Mouse (Mus musculus) heart, embryonic 16.5 days (tissue): ENCODE data around the gene Gm14325. TPM values are rescaled to one million over a fixed set of nuclear protein-coding genes. Genes with fewer than 3 reads are reported as not detected.
"Not testable (repeated sequence)": the region's sequence is repeated elsewhere in the genome, so short reads cannot be mapped to it uniquely, and the experiment has no call there.

Experiments used
- ATAC-seq: fragments of 200-750 bp; cut with Nextera tagmentation; replicated peaks from 2 replicates; pipeline ENCODE4 v1.8.0; 2017; ENCODE audit warnings: moderate number of reproducible peaks; ENCODE audit not compliant: insufficient read depth, low FRiP score; ENCODE audit errors: extremely low read depth
- H3K27ac ChIP-seq: fragments of 300-500 bp; sonication (generic); 2 replicates; pipeline ENCODE4 v1.5.1; 2014; ENCODE audit warnings: mild to moderate bottlenecking, low read length, control low read depth, moderate library complexity
- H3K27me3 ChIP-seq: fragments of 300-500 bp; sonication (generic); 2 replicates; pipeline ENCODE4 v1.6.1; 2014; ENCODE audit warnings: low read length, mixed read lengths; ENCODE audit not compliant: control insufficient read depth, insufficient read depth
- H3K36me3 ChIP-seq: fragments of 300-500 bp; sonication (generic); 2 replicates; pipeline ENCODE4 v1.6.1; 2014; ENCODE audit not compliant: control insufficient read depth, insufficient read depth
- H3K4me1 ChIP-seq: fragments of 300-500 bp; sonication (generic); 2 replicates; pipeline ENCODE4 v1.6.1; 2014; ENCODE audit warnings: low read length, mixed read lengths; ENCODE audit not compliant: control insufficient read depth, insufficient read depth
- H3K4me2 ChIP-seq: fragments of 300-500 bp; sonication (generic); 2 replicates; pipeline ENCODE4 v1.6.1; 2014; ENCODE audit warnings: low read depth, mild to moderate bottlenecking, control low read depth, low read length
- H3K4me3 ChIP-seq: fragments of 300-500 bp; sonication (generic); 2 replicates; pipeline ENCODE4 v1.5.1; 2014; ENCODE audit warnings: mild to moderate bottlenecking, control low read depth, low read length
- H3K9ac ChIP-seq: fragments of 300-500 bp; sonication (generic); 2 replicates; pipeline ENCODE4 v1.6.1; 2014; ENCODE audit warnings: low read length, control low read depth
- H3K9me3 ChIP-seq: fragments of 300-500 bp; sonication (generic); replicated peaks from 2 replicates; pipeline ENCODE4 v1.6.1; 2016; ENCODE audit warnings: low read length; ENCODE audit not compliant: control insufficient read depth
- WGBS: fragments of 180-500 bp; shearing (Covaris S2); extraction: QIAGEN DNeasy Blood & Tissue Kit; methylation state at CpG from one replicate; pipeline ENCODE4 v1.1.7; 2014; 5-methylcytosine and 5-hydroxymethylcytosine counted together
- polyA plus RNA-seq: library from polyadenylated mRNA; unstranded; fragments of >200 nt; fragmentation: Nextera tagmentation; extraction: Ambion mirVana; gene quantifications from 2 replicates; pipeline ENCODE4 v1.2.1, GENCODE M21; 2015

Gene Gm14325
- polyA plus RNA-seq = 29.0 and 36.5 TPM in 2 replicates

DNA sequence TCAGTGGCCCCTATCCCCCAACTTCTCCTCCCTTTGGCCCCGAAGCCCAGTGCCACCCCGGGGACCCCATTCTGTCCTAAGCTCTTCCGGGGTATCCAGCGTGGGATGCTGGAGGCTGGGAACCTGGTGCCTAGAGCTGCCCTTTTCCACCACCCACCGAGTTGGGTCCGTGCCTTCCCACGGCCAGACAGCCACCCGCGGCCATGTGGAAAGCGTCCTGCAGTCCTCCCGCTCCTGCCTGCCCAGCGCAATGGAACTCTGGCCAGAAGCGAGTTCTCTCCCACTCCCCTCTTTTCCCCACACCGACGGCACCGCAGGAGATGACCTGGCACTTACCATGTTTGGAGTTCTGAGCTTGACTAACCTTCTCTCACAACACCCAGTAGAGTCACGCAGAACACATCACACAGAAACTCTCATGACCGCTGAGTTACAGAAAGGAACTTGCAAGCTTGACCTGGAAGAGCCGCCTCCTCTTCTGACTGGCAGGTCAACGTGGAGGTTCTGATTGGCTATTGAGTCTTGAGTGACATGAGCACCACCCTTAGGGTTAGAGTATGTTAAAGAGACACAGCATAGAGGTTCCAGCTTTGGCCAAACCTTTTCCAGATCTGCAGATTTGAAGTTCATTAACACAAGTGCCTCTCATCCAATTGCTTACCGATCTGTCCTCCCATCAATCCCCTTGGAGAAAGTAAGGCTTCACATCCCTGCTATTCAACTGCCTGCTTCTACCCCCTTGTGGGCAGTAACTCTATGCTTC is at the start of gene Gm14325:
Gm14325 (minus strand) TSS at position 436 of the 763 bp plus-strand sequence.
- H3K27ac ChIP-seq, ATAC-seq, H3K36me3 ChIP-seq, H3K9me3 ChIP-seq, H3K4me1 ChIP-seq, H3K27me3 ChIP-seq: not testable (repeated sequence)
- peak within 1 kb of the TSS; percentile 51 for H3K4me3 ChIP-seq
- WGBS = 2% methylated on average over 18 of the region's 21 CpGs
- H3K4me2 ChIP-seq = peak within 1 kb of the TSS; percentile 50
- peak within 1 kb of the TSS; percentile 55; the same call in 1 of the 2 replicates for H3K9ac ChIP-seq

DNA sequence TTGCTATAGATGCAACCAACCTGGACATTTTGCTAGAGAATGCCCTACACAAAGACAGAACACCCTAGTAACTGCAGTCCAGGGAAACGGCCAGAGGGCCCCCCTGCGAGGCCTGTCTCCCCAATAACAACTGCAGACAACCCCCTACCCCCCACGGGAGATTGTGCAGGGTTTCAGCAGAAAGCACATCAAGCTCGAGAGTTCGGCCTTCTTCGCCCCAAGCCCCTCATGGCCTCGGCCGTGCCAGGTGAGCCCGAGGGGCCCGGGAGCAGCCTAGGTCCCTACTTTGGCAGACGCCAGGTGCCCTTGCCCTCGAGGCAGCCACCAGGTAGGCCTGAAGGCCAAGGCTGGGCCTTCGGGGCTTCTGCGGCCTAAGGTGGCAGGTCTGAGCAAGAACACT is 47.6 kb upstream of the Gm14325 start:
- 86% methylated on average over 13 of the region's 14 CpGs for whole genome bisulfite sequencing
- not testable (repeated sequence) for H3K9me3 ChIP-seq, H3K27ac ChIP-seq, H3K4me3 ChIP-seq, H3K27me3 ChIP-seq, H3K36me3 ChIP-seq, H3K4me2 ChIP-seq, ATAC-seq, H3K4me1 ChIP-seq, H3K9ac ChIP-seq

DNA sequence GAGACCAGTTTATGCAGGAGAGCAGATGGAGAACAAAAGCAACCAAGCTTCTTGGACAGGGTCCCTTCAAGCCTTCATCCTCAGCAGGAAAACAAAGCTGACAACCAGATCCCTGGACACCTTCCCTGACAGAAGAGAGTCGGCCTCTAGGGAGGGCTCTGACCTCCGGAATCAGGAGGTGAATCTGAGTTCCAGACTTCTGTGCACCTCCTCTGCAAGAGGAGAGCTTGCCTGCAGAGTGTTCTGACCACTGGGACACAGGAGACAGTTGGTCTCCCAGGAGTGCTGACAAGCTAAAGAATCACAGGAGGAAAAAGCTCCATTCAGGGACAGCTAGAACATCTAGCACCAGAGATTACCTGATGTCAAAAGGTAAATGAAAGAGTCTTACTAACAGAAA is 22.1 kb upstream of the Gm14325 start:
- H3K4me1 ChIP-seq, H3K9me3 ChIP-seq, H3K27ac ChIP-seq, H3K4me2 ChIP-seq, ATAC-seq, H3K27me3 ChIP-seq, H3K9ac ChIP-seq, H3K36me3 ChIP-seq, H3K4me3 ChIP-seq: not testable (repeated sequence)
- 62% methylated on average over 2 of the region's 2 CpGs for WGBS

DNA sequence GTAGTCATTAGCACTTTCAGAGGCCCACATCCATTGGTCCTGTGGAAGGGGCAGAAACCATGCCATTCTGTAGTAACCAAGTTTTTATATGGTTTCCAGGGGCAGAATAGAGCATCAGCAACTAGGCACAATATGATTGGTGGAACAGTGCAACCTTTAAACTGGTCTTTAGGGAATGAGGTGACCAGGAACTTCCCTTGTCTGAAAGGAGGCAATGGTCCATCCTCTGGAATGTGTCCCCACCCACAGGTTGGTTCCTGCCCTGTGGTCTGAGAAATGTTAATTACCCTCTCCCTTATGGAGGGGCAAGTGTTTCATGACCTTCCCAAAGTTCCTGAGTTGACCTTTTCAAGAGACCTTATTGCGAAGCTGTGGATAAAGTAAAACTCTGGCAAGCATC is 3.5 kb upstream of the Gm14325 start:
- not testable (repeated sequence) for H3K36me3 ChIP-seq, H3K27ac ChIP-seq, H3K4me2 ChIP-seq, ATAC-seq, H3K27me3 ChIP-seq, H3K9ac ChIP-seq, H3K9me3 ChIP-seq, H3K4me3 ChIP-seq, H3K4me1 ChIP-seq
- 81% methylated on average over 1 of the region's 1 CpGs for WGBS

DNA sequence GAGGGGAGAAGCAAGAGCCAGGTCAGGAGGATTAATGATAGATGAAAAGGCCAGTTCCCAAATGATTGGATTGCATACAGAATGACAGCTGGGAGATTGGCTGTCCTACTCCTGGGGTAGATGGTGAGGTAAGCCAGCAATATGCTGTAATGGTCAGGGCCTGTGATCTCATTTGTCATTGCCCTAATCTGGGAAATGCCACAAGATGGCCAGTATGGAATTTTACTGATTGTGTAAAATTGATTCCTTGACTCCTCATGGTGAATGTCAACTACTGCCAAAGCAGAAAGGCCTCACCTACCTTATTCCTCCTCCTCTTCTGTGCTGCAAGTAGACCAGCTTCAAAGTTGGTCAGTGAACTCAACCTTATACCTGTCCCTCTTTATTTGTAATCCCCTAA is 3.4 kb downstream of the Gm14325 start:
- H3K36me3 ChIP-seq, ATAC-seq, H3K4me2 ChIP-seq, H3K27ac ChIP-seq, H3K4me1 ChIP-seq, H3K4me3 ChIP-seq, H3K27me3 ChIP-seq, H3K9me3 ChIP-seq, H3K9ac ChIP-seq: not testable (repeated sequence)

DNA sequence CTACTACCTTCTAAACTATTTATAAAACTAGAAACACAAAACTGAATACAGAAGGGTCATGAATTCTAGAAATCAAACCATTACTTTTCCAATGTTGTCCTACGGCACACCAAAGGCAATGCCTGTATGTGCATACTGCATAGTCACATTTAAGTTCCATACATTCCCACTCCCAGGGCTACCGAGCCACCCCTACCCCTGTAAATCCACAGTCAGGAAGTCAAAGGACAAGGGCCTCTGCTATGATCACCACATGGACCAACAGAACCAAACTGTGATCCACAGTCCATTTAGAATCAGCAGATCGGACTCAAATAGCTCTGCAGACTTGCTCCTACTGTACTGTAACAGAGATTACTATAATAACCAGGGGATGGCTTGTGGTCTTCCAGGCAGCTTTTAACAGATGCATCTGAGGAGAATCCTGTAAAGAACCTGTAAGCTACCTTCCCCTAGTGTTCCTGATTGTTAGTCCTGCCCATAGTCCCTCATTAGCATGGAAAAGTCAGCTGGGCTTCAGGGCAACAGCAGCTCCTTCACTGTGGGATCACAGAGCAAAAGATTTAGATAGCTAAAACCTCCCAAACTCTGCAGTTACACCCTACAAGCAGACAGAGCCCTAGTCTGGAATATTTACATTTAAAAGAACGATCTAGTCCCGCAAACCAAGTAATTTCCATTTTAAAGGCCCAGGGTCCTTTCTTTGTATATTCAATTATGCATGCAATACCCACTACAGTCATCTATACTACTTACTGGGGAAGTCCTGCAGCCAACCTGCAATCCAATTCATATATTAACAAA is 4.2 kb downstream of the Gm14325 start:
- WGBS = 92% methylated on average over 5 of the region's 5 CpGs
- not testable (repeated sequence) for H3K4me2 ChIP-seq, H3K9me3 ChIP-seq, H3K4me3 ChIP-seq, ATAC-seq, H3K4me1 ChIP-seq, H3K27ac ChIP-seq, H3K9ac ChIP-seq, H3K36me3 ChIP-seq, H3K27me3 ChIP-seq

DNA sequence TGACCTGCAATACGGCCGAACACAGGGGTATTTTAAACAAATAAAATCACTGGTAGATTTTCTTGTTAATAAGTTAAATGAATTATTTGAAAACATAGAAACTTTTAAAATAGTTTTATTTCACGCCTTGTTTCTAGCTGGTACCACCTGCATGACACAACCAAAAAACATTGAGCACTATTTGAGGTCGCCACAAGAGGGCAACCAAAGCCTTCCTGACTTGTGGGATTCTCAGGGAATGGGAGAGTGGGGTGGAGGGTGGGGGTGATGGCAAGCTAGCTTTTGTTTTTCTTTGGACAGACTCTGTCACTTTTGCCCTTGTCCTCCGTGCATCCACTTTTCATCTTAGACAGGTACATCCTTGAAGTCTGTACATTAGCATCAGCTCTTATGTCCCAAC is 18.2 kb downstream of the Gm14325 start:
- not testable (repeated sequence) for ATAC-seq, H3K9ac ChIP-seq, H3K4me3 ChIP-seq, H3K9me3 ChIP-seq, H3K27ac ChIP-seq, H3K27me3 ChIP-seq, H3K4me1 ChIP-seq, H3K4me2 ChIP-seq, H3K36me3 ChIP-seq
- 25% methylated on average over 1 of the region's 5 CpGs for WGBS

DNA sequence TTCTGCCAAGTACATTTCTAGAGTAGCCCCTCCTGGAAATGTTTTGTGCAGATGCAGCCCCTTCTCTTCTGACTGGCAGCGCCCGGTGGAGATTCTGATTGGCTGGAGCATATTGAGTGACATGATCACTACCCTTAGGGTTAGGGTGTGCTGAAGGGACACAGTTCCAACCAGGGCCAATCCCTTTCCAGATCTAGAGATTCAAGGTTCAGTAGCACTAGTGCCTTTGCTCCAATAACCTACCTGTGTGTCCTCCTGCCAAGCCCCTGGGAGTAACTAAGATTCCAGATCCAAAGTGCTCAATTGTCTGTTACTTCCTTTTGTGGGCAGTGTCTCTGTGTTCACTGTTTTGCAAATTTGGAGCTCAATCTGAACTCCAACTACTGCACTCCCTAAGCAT is 34.0 kb downstream of the Gm14325 start:
- H3K36me3 ChIP-seq, H3K9me3 ChIP-seq, ATAC-seq, H3K4me2 ChIP-seq, H3K27ac ChIP-seq, H3K9ac ChIP-seq, H3K4me1 ChIP-seq, H3K4me3 ChIP-seq, H3K27me3 ChIP-seq: not testable (repeated sequence)
- WGBS = no CpG with 5 or more reads among the region's 2 CpGs

DNA sequence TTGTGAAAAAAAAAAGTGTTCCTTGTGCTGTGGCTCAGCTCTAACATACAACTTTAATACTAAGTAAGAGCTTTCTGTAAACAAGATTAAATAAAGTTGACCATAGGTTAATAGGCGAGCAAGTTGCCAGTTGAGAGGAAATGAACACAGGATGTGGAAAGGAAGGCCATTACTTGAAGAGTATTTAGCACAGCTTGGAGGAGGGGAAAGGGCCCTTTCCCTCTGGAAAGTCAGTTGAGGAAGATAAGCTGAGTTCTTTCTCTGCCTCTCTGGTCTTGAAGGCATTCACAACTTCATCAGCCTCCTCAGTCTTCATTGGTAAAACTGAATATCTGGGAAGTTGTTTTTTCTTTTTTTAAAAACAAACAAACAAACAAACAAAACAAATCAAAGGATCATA is 52.8 kb downstream of the Gm14325 start:
- H3K9ac ChIP-seq, H3K9me3 ChIP-seq, H3K27me3 ChIP-seq, H3K4me1 ChIP-seq, ATAC-seq, H3K36me3 ChIP-seq, H3K4me2 ChIP-seq, H3K4me3 ChIP-seq, H3K27ac ChIP-seq: not testable (repeated sequence)
- 29% methylated on average over 1 of the region's 1 CpGs for WGBS
